Mouse (Mus musculus) myocyte (in vitro differentiated cells): ENCODE results near the gene Ccnt1.

ENCODE experiments used
- CEBPB ChIP-seq: IDR thresholded peaks from 2 replicates; pipeline ENCODE4 v1.6.1; 2011; ENCODE audit warnings: mild to moderate bottlenecking, moderate library complexity; ENCODE audit not compliant: poor library complexity, insufficient read depth, severe bottlenecking
- MAX ChIP-seq: IDR thresholded peaks from one replicate; pipeline ENCODE4 v1.6.1; 2011; ENCODE audit warnings: low read depth, mild to moderate bottlenecking, control low read depth
- MYOG ChIP-seq, 3 experiments: IDR thresholded peaks; one replicate each; pipeline ENCODE4 v1.6.1; 2011; ENCODE audit warnings: control low read depth in 2 of 3, low read depth in 2 of 3, mild to moderate bottlenecking in 2 of 3; ENCODE audit not compliant: insufficient read length in 2 of 3, control insufficient read depth in 1 of 3, insufficient read depth in 1 of 3
- POLR2A ChIP-seq: IDR thresholded peaks from one replicate; pipeline ENCODE4 v1.6.1; 2011; ENCODE audit warnings: low read depth, mild to moderate bottlenecking, control low read depth, moderate library complexity; ENCODE audit not compliant: insufficient read length
- POLR2AphosphoS2 ChIP-seq: IDR thresholded peaks from one replicate; pipeline ENCODE4 v1.6.1; 2011; ENCODE audit warnings: low read depth, control low read depth; ENCODE audit not compliant: insufficient read length
- SRF ChIP-seq: IDR thresholded peaks from one replicate; pipeline ENCODE4 v1.6.1; 2011; ENCODE audit warnings: low read depth; ENCODE audit not compliant: control insufficient read depth, insufficient read length
- TCF12 ChIP-seq: IDR thresholded peaks from one replicate; pipeline ENCODE4 v1.6.1; 2011; ENCODE audit warnings: mild to moderate bottlenecking, control low read depth; ENCODE audit not compliant: poor library complexity, insufficient read depth, severe bottlenecking
- TCF3 ChIP-seq: IDR thresholded peaks from one replicate; pipeline ENCODE4 v1.6.1; 2011; ENCODE audit warnings: low read depth, control low read depth; ENCODE audit not compliant: insufficient read length
- USF1 ChIP-seq: IDR thresholded peaks from one replicate; pipeline ENCODE4 v1.6.1; 2011; ENCODE audit warnings: low read depth, mild to moderate bottlenecking, control low read depth, moderate library complexity

- TF ChIP-seq POLR2A (no peak), POLR2AphosphoS2 (no peak), MAX (no peak), CEBPB (0 out of 2 replicates have a peak, but pooled peaks have one; percentile 7), TCF12 (no peak), SRF (no peak), USF1 (no peak), TCF3 (no peak), MYOG (IDR thresholded peaks at IDR 0.05; ENCODE audit: control insufficient read depth in 1 of 3, insufficient read depth in 1 of 3, insufficient read length in 2 of 3, low read depth in 2 of 3) (no peak)
Observed at GRCm38 (mm10) chr15:98601832-98602190, 31.1 kb upstream of the Ccnt1 start.
